ENCODE assay signal across 8 mouse cellular contexts in the genomic region with DNA sequence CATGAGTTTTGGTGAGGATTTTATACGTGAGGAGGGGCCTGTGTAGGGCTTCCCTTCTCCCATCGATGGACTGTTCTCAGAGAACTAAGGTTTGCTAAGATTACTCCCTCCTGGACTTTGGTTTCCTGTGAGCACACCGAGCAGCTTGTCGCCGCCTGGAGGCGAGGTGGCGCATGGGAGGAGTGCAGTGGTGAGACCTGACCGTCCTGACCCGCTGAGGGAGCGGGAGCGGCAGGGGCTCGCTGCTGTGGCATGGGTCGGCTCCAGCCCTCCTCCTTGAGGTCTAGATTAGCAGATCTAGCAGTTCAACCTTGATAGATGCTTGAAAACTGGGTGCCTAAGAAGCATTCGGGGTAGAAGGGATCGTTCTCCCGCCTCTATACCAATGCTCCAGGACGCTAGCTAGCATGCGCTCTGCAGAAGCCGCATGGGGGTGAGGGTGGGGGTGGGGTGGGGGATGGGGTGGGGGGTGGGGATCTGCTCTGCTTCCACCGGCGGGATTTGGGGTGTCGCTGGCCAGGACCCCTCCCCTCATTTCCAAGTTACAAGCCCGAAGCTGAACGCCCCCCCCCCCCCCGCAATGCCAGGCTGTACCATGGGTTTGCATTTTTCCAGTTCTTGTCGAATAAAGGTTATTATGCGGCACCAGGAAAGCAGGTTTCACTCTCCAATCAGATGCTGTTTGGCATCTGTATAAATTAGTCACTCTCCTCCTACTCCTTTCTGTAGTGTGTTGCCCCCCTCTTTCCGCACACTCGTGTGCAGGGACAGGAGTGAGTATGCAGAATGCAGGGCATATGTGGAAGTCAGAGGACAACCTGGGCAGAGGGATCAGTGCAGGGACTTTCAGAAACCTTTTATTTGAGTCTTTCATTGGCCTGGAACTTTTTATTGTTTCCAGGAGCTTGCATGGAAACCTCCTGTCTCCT. TPM values are rescaled to one million over a fixed set of nuclear protein-coding genes. Genes with fewer than 3 reads are reported as not detected.
A peak's percentile ranks its signal among the peaks of the same experiment; 100 is the strongest.
DNase-seq lines count a peak whose midpoint lies in the region; ATAC-seq and TF ChIP-seq lines count a peak whose summit lies in the region.

No protein-coding gene starts in this region.

- 7% methylated on average over 26 of the region's 29 CpGs for WGBS in intestine, postnatal 0 days

- no peaks in the 10 kb centered on the region for H3K36me3 ChIP-seq in intestine, postnatal 0 days (ENCODE audit: control insufficient read depth, insufficient read depth)

- DNase-seq in T-cell, adult 2 months (ENCODE audit: low spot score): peak; percentile 21
- peak; percentile 24 for DNase-seq in cerebellum, adult 8-10 months
- peak; percentile 20 to 76 for DNase-seq in left cerebral cortex, postnatal 10 days (ENCODE audit: extremely low spot score in 1 of 2, low spot score in 2 of 2)
- DNase-seq in lung, postnatal 4 days: peak; percentile 66 to 72
- DNase-seq in right cerebral cortex, adult 18-20 months: peak; percentile 78
- peak; percentile 57 for DNase-seq in urinary bladder, postnatal 25 days (ENCODE audit: low spot score)

- H3K9ac ChIP-seq in intestine, postnatal 0 days (ENCODE audit: low read depth, low read length): no peak overlapping the region

- H3K4me1 ChIP-seq in intestine, postnatal 0 days (replicated peaks; ENCODE audit: control insufficient read depth, insufficient read depth, low read length): no peaks in the 10 kb centered on the region; the same call in 1 of the 2 replicates

- TF ChIP-seq CTCF in intestine, postnatal 0 days (IDR thresholded peaks at IDR 0.05; ENCODE audit: low read depth): peak; percentile 91

- H3K9me3 ChIP-seq in intestine, postnatal 0 days (ENCODE audit: control insufficient read depth): no peaks in the 10 kb centered on the region

- H3K27ac ChIP-seq in intestine, postnatal 0 days (ENCODE audit: low read depth, low read length): no peak overlapping the region

- ATAC-seq in frontal cortex, adult (ENCODE audit: low TSS enrichment): peak; percentile 97
- peak; percentile 80 for ATAC-seq in intestine, postnatal 0 days

- peak overlapping the region; percentile 31 for H3K4me3 ChIP-seq in intestine, postnatal 0 days (ENCODE audit: low read depth, low read length)

- intact Hi-C loops in left cerebral cortex, postnatal 10 days (cut with DNase I): loop anchor here (5.0 kb wide), 1 partner anchor 53 kb away; no protein-coding TSS in a partner anchor

- H3K27me3 ChIP-seq in intestine, postnatal 0 days (replicated peaks; ENCODE audit: control insufficient read depth, insufficient read depth, low read length): no peaks in the 10 kb centered on the region

- peak overlapping the region; percentile 73 for H3K4me2 ChIP-seq in intestine, postnatal 0 days (replicated peaks; ENCODE audit: low read depth)

RNA-seq across cellular contexts. Expression of a gene that starts 28.1 kb away (rescaled TPM):
- polyA plus RNA-seq in intestine, postnatal 0 days (2015; fragmentation: Nextera tagmentation; extraction: Ambion mirVana): 0.42 and 0.52 TPM in 2 replicates
- total RNA-seq in left cerebral cortex, postnatal 10 days (2021): 1 to 10 TPM; 1.9 to 2.4 TPM

Comparison
In these comparisons a context has a peak if more than half of its experiments do, and no peak if none do; other contexts are left out.
1. DNase-seq: peak in every context shown above with its lines; median percentile 78 in right cerebral cortex, adult 18-20 months; 69 in lung, postnatal 4 days; 57 in urinary bladder, postnatal 25 days; 48 in left cerebral cortex, postnatal 10 days; 24 in cerebellum, adult 8-10 months; 21 in T-cell, adult 2 months.